Mouse (Mus musculus): ENCODE results near the gene Mxd4. TPM values are rescaled to one million over a fixed set of nuclear protein-coding genes. Genes with fewer than 3 reads are reported as not detected.

Gene Mxd4
- polyA plus RNA-seq, 1 experiment from 2014 or later = 50.8 TPM

GRCm38 (mm10) chr5:34165793-34166192 is 21.7 kb downstream of the Mxd4 start:
- no peak for ATAC-seq (ENCODE audit: insufficient read depth)
- Histone ChIP-seq H3K4me2 (peak overlapping the region; percentile 19), H3K9ac (no peak overlapping the region), H3K4me1 (ENCODE audit: insufficient read depth) (peaks cover 12% of the 10 kb centered on the region; the same call in 1 of the 2 replicates), H3K27me3 (ENCODE audit: insufficient read depth, low read length) (no peaks in the 10 kb centered on the region), H3K27ac (ENCODE audit: low read depth) (no peak overlapping the region), H3K4me3 (ENCODE audit: low read depth, low read length) (no peak overlapping the region), H3K9me3 (ENCODE audit: low read depth, low read length) (no peaks in the 10 kb centered on the region), H3K36me3 (ENCODE audit: insufficient read depth) (peaks cover 24% of the 10 kb centered on the region)
- 55% methylated on average over 4 of the region's 4 CpGs for WGBS
- no peak for TF ChIP-seq CTCF (IDR thresholded peaks at IDR 0.05; ENCODE audit: low read depth)
- no peak for DNase-seq

DNA sequence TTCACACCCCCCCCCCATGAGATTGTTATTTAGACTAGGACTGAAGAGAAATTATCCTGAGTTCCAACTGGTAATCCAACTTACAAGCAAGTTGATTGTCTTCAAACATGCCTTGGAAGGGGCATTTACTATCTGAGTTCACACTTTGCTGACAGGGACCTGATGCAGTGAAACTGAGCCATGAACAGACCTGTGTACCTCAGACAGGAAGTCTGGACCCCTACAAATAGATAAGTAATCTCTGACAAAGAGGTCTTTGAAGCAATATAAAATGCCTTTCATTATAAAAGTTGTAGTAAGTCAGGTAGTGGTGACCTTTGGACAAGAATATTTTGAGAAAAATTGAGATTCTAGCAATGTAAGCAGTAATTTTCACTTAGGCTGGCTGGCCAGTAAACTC is 39.0 kb downstream of the Mxd4 start:
- ATAC-seq (ENCODE audit: insufficient read depth) (no peak), DNase-seq (no peak)
- Histone ChIP-seq H3K27me3 (ENCODE audit: insufficient read depth, low read length) (no peaks in the 10 kb centered on the region), H3K27ac (ENCODE audit: low read depth) (no peak overlapping the region), H3K9me3 (ENCODE audit: low read depth, low read length) (no peaks in the 10 kb centered on the region), H3K36me3 (ENCODE audit: insufficient read depth) (peaks cover 5% of the 10 kb centered on the region), H3K4me2 (no peak overlapping the region), H3K4me1 (ENCODE audit: insufficient read depth) (no peaks in the 10 kb centered on the region), H3K9ac (no peak overlapping the region), H3K4me3 (ENCODE audit: low read depth, low read length) (no peak overlapping the region)
- TF ChIP-seq CTCF (IDR thresholded peaks at IDR 0.05; ENCODE audit: low read depth) = no peak

- ATAC-seq (ENCODE audit: insufficient read depth) = no peak
- no peaks in the 10 kb centered on the region for H3K36me3 ChIP-seq (ENCODE audit: insufficient read depth)
- no peak overlapping the region for H3K4me2 ChIP-seq
- 88% methylated on average over 3 of the region's 3 CpGs for WGBS
- H3K27me3 ChIP-seq (ENCODE audit: insufficient read depth, low read length) = no peaks in the 10 kb centered on the region
- no peak overlapping the region for H3K27ac ChIP-seq (ENCODE audit: low read depth)
- H3K9ac ChIP-seq = no peak overlapping the region
- H3K9me3 ChIP-seq (ENCODE audit: low read depth, low read length) = no peaks in the 10 kb centered on the region
- no peaks in the 10 kb centered on the region for H3K4me1 ChIP-seq (ENCODE audit: insufficient read depth)
- no peak for DNase-seq
- TF ChIP-seq CTCF (IDR thresholded peaks at IDR 0.05; ENCODE audit: low read depth) = no peak
- H3K4me3 ChIP-seq (ENCODE audit: low read depth, low read length) = no peak overlapping the region
Measured at GRCm38 (mm10) chr5:34147554-34147953, 40.0 kb downstream of the Mxd4 start.

DNA sequence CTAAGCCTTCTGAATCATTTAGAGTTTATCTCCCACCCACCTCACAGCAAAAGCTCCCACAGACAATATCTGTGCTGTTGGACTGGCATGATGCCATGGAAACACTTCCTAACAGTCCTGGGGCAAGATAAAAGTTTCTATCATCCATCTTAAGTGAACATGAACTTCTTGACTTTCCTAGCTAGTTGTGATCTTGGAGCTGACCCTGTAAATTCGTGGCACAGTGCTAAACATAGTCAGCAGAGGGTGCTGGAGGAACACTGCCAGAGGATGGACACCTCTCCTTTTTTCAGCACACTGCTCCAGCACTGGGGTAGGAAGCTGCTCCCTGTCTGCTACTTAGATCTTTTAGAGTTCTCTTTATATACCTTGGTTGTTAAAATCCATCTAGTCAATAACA is 47.8 kb downstream of the Mxd4 start:
- no peak overlapping the region for H3K4me3 ChIP-seq (ENCODE audit: low read depth, low read length)
- TF ChIP-seq CTCF (IDR thresholded peaks at IDR 0.05; ENCODE audit: low read depth) = peak; percentile 66

GRCm38 (mm10) chr5:34132731-34133130 is 54.8 kb downstream of the Mxd4 start:
- WGBS = 73% methylated on average over 2 of the region's 2 CpGs
- no peak for TF ChIP-seq CTCF (IDR thresholded peaks at IDR 0.05; ENCODE audit: low read depth)

More for the DNA sequence above, 47.8 kb downstream of the Mxd4 start:
- peak; percentile 59 for DNase-seq
- Histone ChIP-seq H3K27me3 (ENCODE audit: insufficient read depth, low read length) (no peaks in the 10 kb centered on the region), H3K9me3 (ENCODE audit: low read depth, low read length) (no peaks in the 10 kb centered on the region), H3K4me1 (ENCODE audit: insufficient read depth) (no peaks in the 10 kb centered on the region), H3K4me2 (no peak overlapping the region), H3K27ac (ENCODE audit: low read depth) (no peak overlapping the region), H3K36me3 (ENCODE audit: insufficient read depth) (no peaks in the 10 kb centered on the region), H3K9ac (no peak overlapping the region)
- 9% methylated on average over 1 of the region's 1 CpGs for WGBS
- ATAC-seq (ENCODE audit: insufficient read depth) = no peak

DNA sequence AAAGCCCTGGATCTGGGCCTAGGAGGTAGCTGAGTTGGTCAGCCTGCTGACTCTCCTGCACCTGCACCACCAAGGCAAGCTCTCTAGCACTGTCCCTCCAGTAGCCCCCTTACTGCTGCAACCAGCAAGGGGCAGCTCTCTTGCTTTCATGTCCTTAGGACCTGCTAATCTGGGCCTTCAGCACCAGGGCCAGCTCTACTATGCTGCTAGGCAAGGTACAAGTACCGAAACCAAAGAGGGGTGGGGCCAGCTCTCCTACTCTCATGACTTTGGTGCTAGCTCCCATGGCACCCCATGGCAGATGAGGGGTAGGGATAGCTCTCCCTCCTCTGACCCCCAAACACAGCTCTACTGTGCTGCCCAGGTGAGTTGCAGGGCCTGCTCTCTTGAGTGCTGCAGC is 63.4 kb downstream of the Mxd4 start:
- Histone ChIP-seq H3K27me3 (ENCODE audit: insufficient read depth, low read length) (no peaks in the 10 kb centered on the region), H3K36me3 (ENCODE audit: insufficient read depth) (no peaks in the 10 kb centered on the region), H3K4me1 (ENCODE audit: insufficient read depth) (no peaks in the 10 kb centered on the region), H3K9ac (no peak overlapping the region), H3K4me2 (no peak overlapping the region), H3K9me3 (ENCODE audit: low read depth, low read length) (no peaks in the 10 kb centered on the region), H3K27ac (ENCODE audit: low read depth) (no peak overlapping the region), H3K4me3 (ENCODE audit: low read depth, low read length) (no peak overlapping the region)
- 0% methylated on average over 1 of the region's 1 CpGs for WGBS
- DNase-seq = peak; percentile 24
- no peak for TF ChIP-seq CTCF (IDR thresholded peaks at IDR 0.05; ENCODE audit: low read depth)
- no peak for ATAC-seq (ENCODE audit: insufficient read depth)

More at GRCm38 (mm10) chr5:34132731-34133130, 54.8 kb downstream of the Mxd4 start:
- Histone ChIP-seq H3K9ac (no peak overlapping the region), H3K36me3 (ENCODE audit: insufficient read depth) (no peaks in the 10 kb centered on the region), H3K4me3 (ENCODE audit: low read depth, low read length) (no peak overlapping the region), H3K4me2 (no peak overlapping the region), H3K27me3 (ENCODE audit: insufficient read depth, low read length) (no peaks in the 10 kb centered on the region), H3K9me3 (ENCODE audit: low read depth, low read length) (no peaks in the 10 kb centered on the region), H3K4me1 (ENCODE audit: insufficient read depth) (no peaks in the 10 kb centered on the region), H3K27ac (ENCODE audit: low read depth) (no peak overlapping the region)
- ATAC-seq (ENCODE audit: insufficient read depth) (no peak), DNase-seq (no peak)

Other genes starting within 250 kb of the Mxd4 start
- 57.5 and 61.1 TPM in 2 replicates for gene Gm1673, start 204.3 kb downstream of the Mxd4 start, polyA plus RNA-seq (2014; fragmentation: Nextera tagmentation; extraction: Ambion mirVana)
- 0.09 and 0.13 TPM in 2 replicates for gene Nat8l, start 191.7 kb downstream of the Mxd4 start, polyA plus RNA-seq (2014; fragmentation: Nextera tagmentation; extraction: Ambion mirVana)
- 1.2 and 1.4 TPM in 2 replicates for gene Poln, start 18.3 kb downstream of the Mxd4 start, polyA plus RNA-seq (2014; fragmentation: Nextera tagmentation; extraction: Ambion mirVana)
- 44.0 and 46.8 TPM in 2 replicates for gene Haus3, start 18.2 kb downstream of the Mxd4 start, polyA plus RNA-seq (2014; fragmentation: Nextera tagmentation; extraction: Ambion mirVana)
- gene Zfyve28, start 100.7 kb upstream of the Mxd4 start, polyA plus RNA-seq (2014; fragmentation: Nextera tagmentation; extraction: Ambion mirVana) = 0.21 and 0.38 TPM in 2 replicates
- not detected in 2 replicates for gene Cfap99, start 100.9 kb upstream of the Mxd4 start, polyA plus RNA-seq (2014; fragmentation: Nextera tagmentation; extraction: Ambion mirVana)
- 196 and 198 TPM in 2 replicates for gene Rnf4, start 148.6 kb upstream of the Mxd4 start, polyA plus RNA-seq (2014; fragmentation: Nextera tagmentation; extraction: Ambion mirVana)
- gene Fam193a, start 182.2 kb upstream of the Mxd4 start, polyA plus RNA-seq (2014; fragmentation: Nextera tagmentation; extraction: Ambion mirVana) = 14.9 and 15.4 TPM in 2 replicates